Mouse (Mus musculus): Measurements from ENCODE around the gene Ampd1. TPM values are rescaled to one million over a fixed set of nuclear protein-coding genes. Genes with fewer than 3 reads are reported as not detected.

Ampd1 gene
- polyA plus RNA-seq, 1 experiment from 2014 or later, result 8.9 TPM

GRCm38 (mm10) chr3:103075871-103076270 is 2.1 kb downstream of the Ampd1 start:
- Histone ChIP-seq H3K27ac (ENCODE audit: low read length) (no peak overlapping the region), H3K9me3 (replicated peaks; ENCODE audit: control insufficient read depth, low read length) (no peaks in the 10 kb centered on the region), H3K4me1 (ENCODE audit: control insufficient read depth, insufficient read depth, low read length) (no peaks in the 10 kb centered on the region), H3K36me3 (ENCODE audit: control insufficient read depth, insufficient read depth, low read length) (no peaks in the 10 kb centered on the region), H3K9ac (ENCODE audit: low read length) (no peak overlapping the region), H3K4me2 (ENCODE audit: low read depth, low read length) (no peak overlapping the region), H3K4me3 (replicated peaks; ENCODE audit: low read length) (no peak overlapping the region), H3K27me3 (ENCODE audit: control insufficient read depth, insufficient read depth, low read length) (no peaks in the 10 kb centered on the region)
- no peak for ATAC-seq (ENCODE audit: insufficient read depth, low FRiP score)
- 81% methylated on average over 9 of the region's 9 CpGs for WGBS

GRCm38 (mm10) chr3:103076476-103076875 is 2.7 kb downstream of the Ampd1 start:
- no peak overlapping the region for H3K27ac ChIP-seq (ENCODE audit: low read length)
- H3K4me3 ChIP-seq (replicated peaks; ENCODE audit: low read length), result no peak overlapping the region
- H3K27me3 ChIP-seq (ENCODE audit: control insufficient read depth, insufficient read depth, low read length), result no peaks in the 10 kb centered on the region
- no peak overlapping the region for H3K9ac ChIP-seq (ENCODE audit: low read length)
- ATAC-seq (ENCODE audit: insufficient read depth, low FRiP score), result no peak
- H3K4me2 ChIP-seq (ENCODE audit: low read depth, low read length), result no peak overlapping the region
- WGBS, result 86% methylated on average over 9 of the region's 9 CpGs
- no peaks in the 10 kb centered on the region for H3K36me3 ChIP-seq (ENCODE audit: control insufficient read depth, insufficient read depth, low read length)
- H3K9me3 ChIP-seq (replicated peaks; ENCODE audit: control insufficient read depth, low read length), result no peaks in the 10 kb centered on the region
- no peaks in the 10 kb centered on the region for H3K4me1 ChIP-seq (ENCODE audit: control insufficient read depth, insufficient read depth, low read length)

DNA sequence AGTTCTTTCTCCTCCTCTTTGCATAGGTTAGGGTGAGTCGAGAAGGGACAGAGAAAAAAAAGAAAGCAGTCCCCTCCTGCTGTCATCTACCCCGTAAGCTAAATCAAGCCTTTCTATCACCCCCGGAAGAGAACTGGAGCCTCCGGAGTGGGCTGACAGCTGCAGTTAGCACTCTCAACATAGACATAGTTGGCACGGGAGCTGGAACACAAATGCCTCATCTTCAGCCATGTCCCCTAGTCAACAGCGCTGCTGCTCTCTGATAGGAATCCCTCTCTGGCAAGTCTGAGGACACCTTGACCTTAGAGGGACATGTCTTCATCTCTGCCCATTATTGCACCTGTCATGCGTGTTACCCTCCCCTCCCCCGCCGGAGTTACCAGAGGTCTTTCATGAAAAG is 5.5 kb downstream of the Ampd1 start:
- Histone ChIP-seq H3K9ac (ENCODE audit: low read length) (no peak overlapping the region), H3K36me3 (ENCODE audit: control insufficient read depth, insufficient read depth, low read length) (no peaks in the 10 kb centered on the region), H3K9me3 (replicated peaks; ENCODE audit: control insufficient read depth, low read length) (no peaks in the 10 kb centered on the region), H3K4me2 (ENCODE audit: low read depth, low read length) (no peak overlapping the region), H3K4me3 (replicated peaks; ENCODE audit: low read length) (no peak overlapping the region), H3K4me1 (ENCODE audit: control insufficient read depth, insufficient read depth, low read length) (no peaks in the 10 kb centered on the region), H3K27ac (ENCODE audit: low read length) (no peak overlapping the region), H3K27me3 (ENCODE audit: control insufficient read depth, insufficient read depth, low read length) (no peaks in the 10 kb centered on the region)
- 88% methylated on average over 9 of the region's 9 CpGs for WGBS
- no peak for ATAC-seq (ENCODE audit: insufficient read depth, low FRiP score)

GRCm38 (mm10) chr3:103081051-103081450 is 7.2 kb downstream of the Ampd1 start:
- Histone ChIP-seq H3K27me3 (ENCODE audit: control insufficient read depth, insufficient read depth, low read length) (no peaks in the 10 kb centered on the region), H3K4me2 (ENCODE audit: low read depth, low read length) (no peak overlapping the region), H3K9ac (ENCODE audit: low read length) (no peak overlapping the region), H3K4me1 (ENCODE audit: control insufficient read depth, insufficient read depth, low read length) (no peaks in the 10 kb centered on the region), H3K9me3 (replicated peaks; ENCODE audit: control insufficient read depth, low read length) (no peaks in the 10 kb centered on the region), H3K36me3 (ENCODE audit: control insufficient read depth, insufficient read depth, low read length) (no peaks in the 10 kb centered on the region), H3K27ac (ENCODE audit: low read length) (no peak overlapping the region), H3K4me3 (replicated peaks; ENCODE audit: low read length) (no peak overlapping the region)
- WGBS, result 78% methylated on average over 11 of the region's 11 CpGs
- ATAC-seq (ENCODE audit: insufficient read depth, low FRiP score), result no peak

DNA sequence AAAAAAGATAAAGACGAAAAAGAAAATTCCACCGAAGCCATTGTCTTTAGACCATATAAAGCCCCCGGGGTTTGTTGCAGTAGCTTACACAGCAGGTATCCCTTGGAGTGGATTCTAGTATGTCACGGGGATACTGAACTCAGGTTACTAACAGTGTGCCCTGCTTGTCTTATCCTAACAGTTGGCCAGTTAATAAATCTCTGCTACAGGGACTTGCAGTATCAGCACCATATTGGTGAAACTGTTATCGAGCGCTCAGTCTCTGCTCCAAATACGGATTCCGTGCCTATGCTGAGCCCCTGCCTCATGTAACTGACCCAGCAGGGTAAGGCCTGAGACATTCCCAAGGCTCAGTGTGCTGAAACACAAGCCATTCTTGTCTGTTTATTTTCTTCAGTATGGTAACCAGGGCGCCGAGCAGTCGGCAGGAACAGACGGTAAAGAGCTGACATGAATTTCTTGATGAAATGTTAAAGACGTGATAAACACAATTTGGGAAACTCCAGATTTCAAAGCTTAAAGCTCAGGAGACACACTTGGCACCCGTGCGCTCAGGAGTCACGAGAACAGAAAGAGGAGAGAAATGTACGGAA is 8.1 kb downstream of the Ampd1 start:
- Histone ChIP-seq H3K4me2 (ENCODE audit: low read depth, low read length) (no peak overlapping the region), H3K9me3 (replicated peaks; ENCODE audit: control insufficient read depth, low read length) (no peaks in the 10 kb centered on the region), H3K4me3 (replicated peaks; ENCODE audit: low read length) (no peak overlapping the region), H3K27ac (ENCODE audit: low read length) (no peak overlapping the region), H3K36me3 (ENCODE audit: control insufficient read depth, insufficient read depth, low read length) (no peaks in the 10 kb centered on the region), H3K4me1 (ENCODE audit: control insufficient read depth, insufficient read depth, low read length) (no peaks in the 10 kb centered on the region), H3K9ac (ENCODE audit: low read length) (no peak overlapping the region), H3K27me3 (ENCODE audit: control insufficient read depth, insufficient read depth, low read length) (no peaks in the 10 kb centered on the region)
- 77% methylated on average over 17 of the region's 17 CpGs for WGBS
- no peak for ATAC-seq (ENCODE audit: insufficient read depth, low FRiP score)

DNA sequence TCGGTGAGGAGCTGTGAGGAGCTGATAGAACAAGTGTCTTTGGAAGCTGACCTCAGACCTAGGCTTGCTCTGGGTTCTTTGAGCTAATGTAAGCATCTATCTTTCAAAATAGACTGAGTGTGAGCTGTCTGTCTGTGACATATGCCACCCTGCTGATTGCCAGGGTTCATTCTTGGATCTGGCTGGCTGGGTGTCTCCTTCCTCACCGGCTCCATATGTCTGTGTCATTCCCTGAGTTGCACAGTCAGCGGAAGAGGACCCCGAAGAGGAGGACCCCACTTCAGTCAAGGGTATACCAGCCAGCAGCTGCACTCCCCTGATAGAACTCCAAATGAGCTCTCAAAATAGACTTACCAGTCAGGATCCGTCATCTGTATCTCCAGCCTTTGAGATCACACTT is 8.9 kb downstream of the Ampd1 start:
- WGBS, result 87% methylated on average over 5 of the region's 5 CpGs
- H3K27ac ChIP-seq (ENCODE audit: low read length), result no peak overlapping the region
- no peak for ATAC-seq (ENCODE audit: insufficient read depth, low FRiP score)

DNA sequence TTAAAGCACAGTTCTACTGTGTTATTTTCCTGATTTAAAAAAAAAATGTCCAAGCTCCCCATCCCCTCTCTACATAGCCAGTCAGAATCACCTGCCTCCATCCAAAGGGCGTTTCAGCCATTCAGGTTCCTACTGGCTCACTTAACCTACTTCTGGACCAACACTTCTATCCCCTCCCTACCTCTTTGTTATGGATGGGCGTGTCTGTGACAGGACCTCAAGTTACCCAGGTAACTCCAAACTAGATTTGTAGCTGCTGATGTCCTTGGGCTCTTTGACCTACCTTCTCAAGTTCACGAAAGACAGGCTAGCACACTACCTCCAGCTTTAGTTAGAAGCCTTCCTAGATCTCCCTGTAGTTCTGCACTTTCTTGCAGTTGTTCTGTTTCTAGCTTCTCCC is 12.2 kb downstream of the Ampd1 start:
- Histone ChIP-seq H3K9ac (ENCODE audit: low read length) (no peak overlapping the region), H3K4me2 (ENCODE audit: low read depth, low read length) (no peak overlapping the region), H3K27ac (ENCODE audit: low read length) (no peak overlapping the region), H3K36me3 (ENCODE audit: control insufficient read depth, insufficient read depth, low read length) (no peaks in the 10 kb centered on the region), H3K4me1 (ENCODE audit: control insufficient read depth, insufficient read depth, low read length) (no peaks in the 10 kb centered on the region), H3K27me3 (ENCODE audit: control insufficient read depth, insufficient read depth, low read length) (no peaks in the 10 kb centered on the region), H3K9me3 (replicated peaks; ENCODE audit: control insufficient read depth, low read length) (no peaks in the 10 kb centered on the region), H3K4me3 (replicated peaks; ENCODE audit: low read length) (no peak overlapping the region)
- 71% methylated on average over 3 of the region's 3 CpGs for WGBS
- ATAC-seq (ENCODE audit: insufficient read depth, low FRiP score), result no peak

More for the DNA sequence above, 8.9 kb downstream of the Ampd1 start:
- no peaks in the 10 kb centered on the region for H3K36me3 ChIP-seq (ENCODE audit: control insufficient read depth, insufficient read depth, low read length)
- H3K4me1 ChIP-seq (ENCODE audit: control insufficient read depth, insufficient read depth, low read length), result no peaks in the 10 kb centered on the region
- no peak overlapping the region for H3K4me2 ChIP-seq (ENCODE audit: low read depth, low read length)
- H3K9me3 ChIP-seq (replicated peaks; ENCODE audit: control insufficient read depth, low read length), result no peaks in the 10 kb centered on the region
- H3K27me3 ChIP-seq (ENCODE audit: control insufficient read depth, insufficient read depth, low read length), result no peaks in the 10 kb centered on the region
- H3K9ac ChIP-seq (ENCODE audit: low read length), result no peak overlapping the region
- no peak overlapping the region for H3K4me3 ChIP-seq (replicated peaks; ENCODE audit: low read length)

DNA sequence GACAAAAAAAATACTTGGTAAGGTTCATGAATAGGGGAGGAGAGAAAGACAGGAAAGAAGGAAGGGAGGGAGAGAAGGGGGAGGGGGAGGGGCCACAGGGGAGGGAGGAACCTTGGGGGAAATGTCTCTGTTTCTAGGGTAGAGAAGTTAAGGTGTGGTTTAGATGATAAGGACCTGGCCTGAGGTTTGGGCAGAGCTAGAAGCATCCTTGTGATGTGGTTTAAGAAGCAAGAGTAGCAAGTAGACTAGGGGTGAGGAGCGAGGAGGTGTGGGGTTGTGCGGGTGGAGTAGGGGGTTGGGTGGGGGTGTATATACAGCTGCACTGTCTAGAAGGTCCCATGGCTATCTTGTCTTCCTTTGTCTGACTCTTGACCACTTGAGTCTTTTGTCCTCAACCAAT is 17.9 kb downstream of the Ampd1 start:
- Histone ChIP-seq H3K4me2 (ENCODE audit: low read depth, low read length) (no peak overlapping the region), H3K27me3 (ENCODE audit: control insufficient read depth, insufficient read depth, low read length) (no peaks in the 10 kb centered on the region), H3K4me3 (replicated peaks; ENCODE audit: low read length) (no peak overlapping the region), H3K36me3 (ENCODE audit: control insufficient read depth, insufficient read depth, low read length) (no peaks in the 10 kb centered on the region), H3K9me3 (replicated peaks; ENCODE audit: control insufficient read depth, low read length) (no peaks in the 10 kb centered on the region), H3K4me1 (ENCODE audit: control insufficient read depth, insufficient read depth, low read length) (no peaks in the 10 kb centered on the region), H3K9ac (ENCODE audit: low read length) (no peak overlapping the region), H3K27ac (ENCODE audit: low read length) (no peak overlapping the region)
- no peak for ATAC-seq (ENCODE audit: insufficient read depth, low FRiP score)
- 97% methylated on average over 2 of the region's 2 CpGs for WGBS

DNA sequence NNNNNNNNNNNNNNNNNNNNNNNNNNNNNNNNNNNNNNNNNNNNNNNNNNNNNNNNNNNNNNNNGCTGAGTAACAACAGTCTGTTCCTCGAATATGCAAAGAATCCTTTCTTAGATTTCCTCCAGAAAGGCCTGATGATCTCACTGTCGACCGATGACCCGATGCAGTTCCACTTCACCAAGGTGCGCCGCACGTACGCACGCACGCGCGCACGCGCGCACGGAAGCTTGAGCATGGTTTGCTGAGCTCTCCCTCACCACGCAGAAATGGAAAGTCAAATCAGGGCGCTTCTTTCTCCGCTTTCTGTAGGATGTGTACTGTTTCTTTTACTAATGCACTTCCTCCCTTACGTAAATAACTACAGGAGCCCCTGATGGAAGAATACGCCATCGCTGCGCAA is 24.8 kb downstream of the Ampd1 start:
- Histone ChIP-seq H3K27me3 (ENCODE audit: control insufficient read depth, insufficient read depth, low read length) (no peaks in the 10 kb centered on the region), H3K4me1 (ENCODE audit: control insufficient read depth, insufficient read depth, low read length) (peaks cover 4% of the 10 kb centered on the region), H3K4me2 (ENCODE audit: low read depth, low read length) (no peak overlapping the region), H3K9ac (ENCODE audit: low read length) (no peak overlapping the region), H3K27ac (ENCODE audit: low read length) (no peak overlapping the region), H3K36me3 (ENCODE audit: control insufficient read depth, insufficient read depth, low read length) (no peaks in the 10 kb centered on the region), H3K4me3 (replicated peaks; ENCODE audit: low read length) (no peak overlapping the region), H3K9me3 (replicated peaks; ENCODE audit: control insufficient read depth, low read length) (no peaks in the 10 kb centered on the region)
- ATAC-seq (ENCODE audit: insufficient read depth, low FRiP score), result no peak
- 70% methylated on average over 23 of the region's 23 CpGs for WGBS

GRCm38 (mm10) chr3:103099667-103100066 is 25.9 kb downstream of the Ampd1 start:
- Histone ChIP-seq H3K27ac (ENCODE audit: low read length) (no peak overlapping the region), H3K4me3 (replicated peaks; ENCODE audit: low read length) (no peak overlapping the region), H3K4me1 (ENCODE audit: control insufficient read depth, insufficient read depth, low read length) (peaks cover 4% of the 10 kb centered on the region), H3K4me2 (ENCODE audit: low read depth, low read length) (no peak overlapping the region), H3K9ac (ENCODE audit: low read length) (no peak overlapping the region), H3K9me3 (replicated peaks; ENCODE audit: control insufficient read depth, low read length) (no peaks in the 10 kb centered on the region), H3K27me3 (ENCODE audit: control insufficient read depth, insufficient read depth, low read length) (no peaks in the 10 kb centered on the region), H3K36me3 (ENCODE audit: control insufficient read depth, insufficient read depth, low read length) (no peaks in the 10 kb centered on the region)
- WGBS, result 84% methylated on average over 6 of the region's 6 CpGs
- ATAC-seq (ENCODE audit: insufficient read depth, low FRiP score), result no peak

Data from stomach, embryonic 16.5 days (tissue).